Mouse (Mus musculus) CH12F3 (cell line): ENCODE measurements around the gene Maneal.

ENCODE experiments used
- in situ Hi-C: fragments of 300-500 bp; cut with MboI; formaldehyde crosslinking; loops from 2 replicates; pipeline ENCODE4 v1.14.3; 2020; ENCODE audit warnings: low sequenced_read_pairs

The Maneal gene

DNA sequence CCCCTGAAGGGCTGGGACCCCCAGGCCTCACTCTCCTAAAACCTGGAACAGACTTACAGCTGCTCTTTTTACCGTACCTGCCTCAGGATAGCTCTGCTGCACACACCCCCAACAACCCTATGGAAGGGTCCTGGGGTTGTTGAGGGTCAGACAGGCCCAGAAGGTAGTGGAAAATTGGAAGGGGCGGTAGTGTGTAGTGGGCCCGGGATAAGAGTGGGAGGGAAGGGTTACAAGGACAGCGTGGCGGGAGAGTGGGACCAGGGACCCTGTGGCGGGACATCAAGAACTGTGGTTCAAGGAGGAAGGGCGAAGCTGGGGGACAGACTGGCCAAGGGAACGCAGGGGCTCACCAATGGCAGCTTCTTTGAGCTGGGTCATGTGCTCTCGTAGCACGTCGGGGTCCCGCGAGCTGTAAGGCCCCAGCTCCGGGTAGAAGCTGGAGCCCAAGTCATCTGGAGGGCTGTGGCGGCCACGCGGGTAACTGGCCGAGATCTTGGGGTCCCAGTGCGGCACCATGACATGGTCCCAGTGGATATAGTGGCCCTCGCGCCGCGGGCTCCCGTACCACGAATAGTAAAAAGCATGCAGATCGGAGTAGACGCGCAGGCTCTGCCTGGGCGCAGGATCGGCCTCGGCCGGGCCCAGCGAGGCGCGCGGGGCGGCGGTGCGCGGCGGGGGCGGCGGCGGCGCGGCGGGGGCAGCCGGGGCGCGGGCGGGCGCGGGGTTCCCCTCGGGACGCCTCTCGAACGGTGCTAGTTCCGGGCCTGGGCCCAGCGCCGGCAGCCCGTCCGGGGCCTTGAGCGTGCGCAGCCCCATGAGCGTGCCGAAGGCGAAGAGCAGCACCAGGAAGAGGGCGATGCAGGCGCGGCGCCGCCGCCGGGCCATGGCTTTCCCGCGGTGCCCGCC is at the start of gene Maneal:
Gene Maneal, minus strand, starts transcription at position 889 of the 906 bp plus-strand sequence.
- in situ Hi-C loops, result no loop called here

DNA sequence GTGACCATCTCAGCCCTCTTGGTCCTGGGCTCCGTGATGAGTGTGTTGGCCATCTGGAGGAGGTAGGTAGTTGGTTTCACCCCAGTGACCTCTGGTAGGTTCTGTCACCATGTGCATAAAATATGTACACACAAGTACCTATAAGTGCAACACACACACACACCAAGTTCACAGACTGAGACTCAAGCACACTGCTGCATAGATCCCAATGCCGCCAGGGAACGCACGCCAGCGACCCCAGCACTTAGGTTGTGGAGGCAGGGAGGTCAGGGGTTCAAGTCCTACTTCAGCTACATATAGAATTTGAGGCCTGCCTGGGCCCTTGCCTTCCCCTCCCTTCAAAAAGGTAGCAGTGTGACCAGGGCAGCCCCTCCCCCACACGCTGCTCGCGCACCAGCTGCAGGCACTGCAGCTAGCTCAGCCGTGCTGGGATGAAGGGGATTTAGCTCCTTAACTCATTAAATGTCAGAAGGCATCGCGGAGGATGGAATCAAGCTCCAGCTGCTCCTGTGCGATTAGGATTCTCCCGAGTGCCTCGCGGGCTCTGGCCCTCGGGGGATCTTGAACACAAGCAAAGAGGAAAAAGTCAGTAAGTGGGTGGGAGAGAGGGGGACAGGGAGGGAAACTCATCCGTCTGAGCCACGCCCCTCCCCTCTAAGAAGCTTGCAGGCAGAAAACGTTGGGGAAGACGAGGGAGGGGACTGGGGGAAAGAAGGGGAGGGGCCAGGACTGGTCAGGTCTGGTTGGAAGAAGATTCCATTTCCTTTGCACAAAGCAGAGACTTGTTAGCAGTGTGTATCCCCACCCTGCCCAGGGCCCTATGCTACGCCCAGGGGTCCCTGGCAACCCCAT is 44.2 kb upstream of the Maneal start:
- in situ Hi-C loops, result no loop called here

DNA sequence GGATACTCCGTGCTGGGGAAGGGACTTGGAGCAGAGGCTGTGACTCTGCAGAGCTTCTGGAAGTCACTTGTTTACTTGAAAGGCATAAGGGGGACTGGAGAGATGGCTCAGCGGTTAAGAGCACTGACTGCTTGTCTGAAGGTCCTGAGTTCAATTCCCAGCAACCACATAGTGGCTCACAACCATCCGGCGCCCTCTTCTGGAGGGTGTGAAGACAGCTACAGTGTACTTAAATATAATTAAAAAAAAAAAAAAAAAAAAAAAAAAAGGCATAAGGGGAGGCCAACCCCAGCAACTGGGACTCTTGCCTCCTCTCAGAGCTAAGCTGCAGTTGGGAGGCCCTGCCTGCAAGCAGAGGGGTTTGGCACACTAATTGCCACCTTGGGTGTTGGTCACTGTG is 43.4 kb upstream of the Maneal start:
- in situ Hi-C loops, result no loop called here

DNA sequence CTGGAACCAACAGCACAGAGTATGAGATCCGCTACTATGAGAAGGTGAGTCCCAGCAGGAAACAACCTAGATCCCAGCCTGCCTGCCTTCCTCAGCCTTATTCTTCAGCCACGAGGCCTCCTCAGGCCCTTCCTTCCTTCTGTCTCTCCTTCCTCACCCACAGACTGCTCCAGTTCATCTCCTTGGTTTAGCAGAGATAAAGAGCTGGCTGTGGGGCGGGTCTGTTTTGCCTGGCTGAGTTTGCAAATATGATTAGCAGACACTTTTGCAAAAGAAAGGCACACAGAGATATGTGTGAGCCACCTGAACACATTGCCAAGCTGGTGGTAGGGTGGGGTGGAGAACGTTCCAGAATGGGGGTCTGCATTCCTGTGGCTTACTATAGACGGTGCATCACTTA is 37.9 kb upstream of the Maneal start:
- in situ Hi-C loops, result no loop called here

DNA sequence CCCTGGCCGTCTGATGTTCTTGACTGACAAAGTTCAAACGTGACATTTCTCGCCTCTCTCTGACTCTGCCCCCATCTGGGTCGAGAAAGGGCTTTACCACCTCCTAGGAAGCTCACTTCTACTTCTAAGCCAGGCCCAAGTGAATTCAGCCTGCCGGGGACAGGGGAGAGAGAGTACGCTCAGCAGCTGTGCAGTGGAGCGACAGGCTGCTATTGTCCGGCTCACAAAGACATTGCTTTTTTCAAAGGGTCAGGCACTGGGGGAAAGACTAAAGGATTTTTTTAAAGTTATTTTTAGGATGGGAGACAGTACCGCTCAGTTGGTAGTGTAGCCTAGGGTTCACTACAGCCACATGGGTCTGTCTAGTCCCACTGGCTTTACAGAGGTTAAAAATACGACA is 36.5 kb upstream of the Maneal start:
- in situ Hi-C loops, result no loop called here

DNA sequence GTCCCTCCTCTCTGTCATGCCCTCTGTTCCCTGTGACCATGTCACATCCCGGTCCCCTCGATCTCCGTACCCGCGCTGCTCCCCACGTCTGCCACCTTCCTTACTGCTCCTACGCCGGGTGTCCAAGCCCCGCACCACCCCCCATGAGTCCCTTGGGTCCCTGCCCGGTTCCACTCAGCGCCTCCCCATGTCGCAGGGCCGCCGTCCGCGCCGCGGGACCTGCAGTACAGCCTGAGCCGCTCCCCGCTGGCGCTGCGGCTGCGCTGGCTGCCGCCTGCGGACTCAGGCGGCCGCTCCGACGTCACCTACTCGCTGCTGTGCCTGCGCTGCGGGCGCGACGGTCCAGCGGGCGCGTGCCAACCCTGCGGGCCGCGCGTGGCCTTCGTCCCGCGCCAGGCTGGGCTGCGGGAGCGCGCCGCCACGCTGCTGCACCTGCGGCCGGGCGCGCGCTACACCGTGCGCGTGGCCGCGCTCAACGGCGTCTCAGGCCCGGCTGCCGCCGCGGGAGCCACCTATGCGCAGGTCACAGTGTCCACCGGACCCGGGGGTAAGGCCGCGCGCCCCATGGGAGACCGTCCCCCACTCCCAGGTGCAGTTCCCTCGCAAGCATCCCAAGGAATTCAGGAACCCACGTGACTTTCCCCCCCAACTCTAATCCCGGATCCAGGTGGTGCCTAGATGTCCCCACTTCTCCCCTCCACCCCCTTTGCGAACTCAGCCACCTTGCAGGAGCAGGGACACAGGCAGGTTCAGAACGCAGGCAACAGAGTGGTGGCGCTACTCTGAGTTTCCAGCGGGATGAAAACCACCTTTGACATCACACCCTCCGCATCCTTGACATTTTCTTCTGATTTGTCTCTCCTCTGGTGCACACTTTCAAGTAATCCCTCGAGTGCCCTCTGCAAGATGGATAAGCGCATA is 32.8 kb upstream of the Maneal start:
- in situ Hi-C loops, result no loop called here

DNA sequence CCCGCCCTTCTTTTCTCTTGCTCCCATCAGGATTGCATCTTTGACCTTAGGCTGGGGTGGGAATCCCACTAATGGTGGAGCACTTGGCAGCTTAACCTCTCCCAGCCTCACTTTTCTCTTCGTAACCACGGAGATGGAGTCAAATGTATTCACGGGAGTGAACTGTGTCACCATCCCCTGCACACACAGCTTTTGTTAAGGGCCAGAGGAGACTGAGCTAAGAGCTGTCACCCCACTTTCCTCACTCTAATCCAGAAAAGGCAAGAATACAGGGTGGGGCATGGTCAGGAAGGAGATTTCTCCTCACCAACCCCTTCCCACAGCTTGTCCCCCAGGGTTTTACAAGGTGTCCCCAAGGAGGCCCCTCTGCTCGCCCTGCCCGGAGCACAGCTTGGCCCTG is 31.8 kb upstream of the Maneal start:
- in situ Hi-C loops, result no loop called here

DNA sequence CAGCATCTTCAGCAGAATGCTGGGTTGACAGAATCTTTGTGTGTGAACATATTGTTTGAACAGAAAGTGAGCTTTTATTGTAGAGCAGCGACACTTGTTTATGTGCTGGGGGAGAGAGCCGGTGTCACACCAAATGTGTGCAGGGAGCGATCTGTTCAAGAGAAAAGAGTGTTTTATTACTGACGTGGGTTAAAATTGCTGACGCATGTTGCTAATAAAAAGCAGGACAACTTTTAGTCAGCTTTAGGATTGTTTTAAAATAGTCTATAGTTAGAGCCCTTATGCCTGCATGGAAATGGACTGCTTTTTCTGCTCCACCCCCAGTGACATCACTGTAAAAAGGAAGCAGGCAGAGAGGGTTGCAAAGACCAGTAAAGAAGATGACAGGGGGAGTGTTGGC is 28.9 kb upstream of the Maneal start:
- in situ Hi-C loops, result no loop called here

DNA sequence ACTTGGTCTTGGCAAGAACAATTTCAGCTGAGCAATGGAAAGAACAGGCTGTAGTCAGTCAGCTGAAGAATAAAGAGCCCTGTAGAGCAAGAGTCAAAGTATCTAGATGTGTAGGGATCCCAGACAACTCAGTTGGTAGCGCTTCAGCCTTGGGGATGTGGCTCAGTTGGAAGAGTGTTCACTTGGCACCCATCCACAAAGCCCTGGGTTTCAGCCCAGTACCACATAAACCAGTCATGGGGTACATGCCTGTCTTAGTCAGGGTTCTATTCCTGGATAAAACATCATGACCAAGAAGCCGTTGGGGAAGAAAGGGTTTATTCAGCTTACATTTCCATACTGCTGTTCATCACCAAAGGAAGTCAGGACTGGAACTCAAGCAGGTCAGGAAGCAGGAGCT is 28.0 kb upstream of the Maneal start:
- in situ Hi-C loops, result no loop called here

DNA sequence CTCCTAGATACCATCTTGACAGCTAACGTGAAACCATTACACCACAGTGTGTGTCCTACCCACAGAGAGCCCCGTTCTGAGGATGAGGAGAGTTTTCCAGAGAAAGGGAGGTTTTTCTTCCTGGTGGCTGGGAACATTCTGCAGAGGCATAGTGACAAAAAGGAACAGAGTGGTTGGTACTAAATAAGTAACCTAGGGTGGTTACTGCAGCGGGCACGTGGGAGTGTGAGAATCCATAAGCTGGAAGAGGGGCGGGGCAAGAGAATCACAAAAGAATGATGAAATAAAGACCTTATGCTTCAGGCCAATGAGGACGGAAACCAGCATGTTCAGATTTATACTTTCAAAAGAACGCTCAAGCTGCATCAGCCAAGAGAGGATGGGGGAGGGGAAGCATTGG is 26.7 kb upstream of the Maneal start:
- in situ Hi-C loops, result no loop called here

DNA sequence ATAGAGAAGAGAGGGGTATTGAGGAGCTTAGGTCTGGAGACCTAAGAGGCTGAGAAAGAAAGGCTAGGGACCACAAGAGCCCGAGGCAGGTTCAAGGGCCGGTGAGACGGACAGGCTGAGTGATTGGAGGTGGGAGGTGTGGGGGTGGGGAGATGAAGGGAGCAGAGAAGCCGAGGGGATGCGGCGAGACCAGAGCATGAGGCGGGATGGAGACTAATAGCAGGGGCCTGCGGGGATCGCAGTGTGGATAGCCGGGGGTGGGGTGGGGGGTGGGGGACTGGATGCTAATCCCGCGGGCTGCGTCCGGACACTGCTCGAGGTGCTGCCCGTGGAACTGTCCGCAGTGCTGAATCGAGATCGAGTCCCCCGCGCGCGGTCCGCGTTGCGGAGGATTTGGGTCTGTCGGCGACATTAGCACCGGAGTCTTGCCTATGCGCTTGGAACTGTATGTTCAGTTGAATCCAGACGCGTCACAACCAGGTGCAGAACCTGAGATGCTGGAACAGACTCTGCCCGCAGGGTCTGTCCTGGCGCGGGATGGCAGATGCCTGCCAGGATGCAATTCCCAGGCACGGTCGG is 20.3 kb upstream of the Maneal start:
- in situ Hi-C loops, result no loop called here

DNA sequence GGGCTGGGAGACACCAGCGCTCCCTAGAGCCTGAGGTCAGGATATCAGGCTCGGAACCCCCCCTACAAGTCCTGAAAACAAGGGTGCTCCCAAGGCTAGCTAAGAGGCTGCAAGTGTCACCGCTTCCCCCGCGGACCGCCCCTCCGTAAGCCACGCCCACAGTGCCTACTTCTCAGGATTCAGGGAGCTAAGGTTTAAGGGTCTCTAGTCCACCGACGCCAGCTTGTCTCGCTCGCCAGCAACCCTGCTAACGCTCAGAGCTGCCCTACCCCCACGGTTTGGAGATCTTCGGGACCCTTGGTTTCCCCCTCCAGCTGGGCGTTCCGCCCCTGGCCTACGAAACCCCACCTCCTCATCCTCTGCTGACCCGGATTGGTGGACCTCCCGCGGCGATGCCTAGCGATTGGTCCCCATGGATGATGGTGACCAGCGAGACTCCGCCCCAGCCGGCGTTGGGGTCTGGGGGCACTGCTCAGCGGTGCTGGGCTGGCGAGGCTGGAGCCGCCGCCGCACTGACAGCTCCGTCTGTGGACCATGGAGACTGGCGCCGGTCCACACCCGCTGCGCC is 19.5 kb upstream of the Maneal start:
- in situ Hi-C loops, result no loop called here

DNA sequence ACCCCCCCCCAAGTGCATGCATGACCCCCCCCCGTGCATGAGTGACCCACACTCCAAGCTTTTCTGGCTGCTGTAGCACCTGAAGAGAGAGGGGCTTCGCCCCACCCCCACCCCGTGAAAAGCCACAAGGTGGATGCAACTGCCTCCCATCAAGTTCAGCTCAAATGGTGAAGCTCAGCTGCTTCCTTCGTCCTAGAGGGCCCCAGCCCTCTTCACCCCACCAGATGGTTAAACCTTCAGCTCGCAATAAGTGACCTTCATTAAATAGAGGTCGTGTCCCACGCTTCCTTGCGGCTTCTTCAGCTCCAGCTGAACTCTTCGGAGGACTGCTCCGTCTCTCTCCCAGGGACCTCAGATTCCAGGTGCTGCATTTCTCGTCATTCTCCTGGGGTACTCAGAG is 18.6 kb upstream of the Maneal start, which contains the start of gene Epha10:
Gene Epha10, plus strand, starts transcription at position 301 of the 400 bp plus-strand sequence.
- in situ Hi-C loops, result no loop called here

DNA sequence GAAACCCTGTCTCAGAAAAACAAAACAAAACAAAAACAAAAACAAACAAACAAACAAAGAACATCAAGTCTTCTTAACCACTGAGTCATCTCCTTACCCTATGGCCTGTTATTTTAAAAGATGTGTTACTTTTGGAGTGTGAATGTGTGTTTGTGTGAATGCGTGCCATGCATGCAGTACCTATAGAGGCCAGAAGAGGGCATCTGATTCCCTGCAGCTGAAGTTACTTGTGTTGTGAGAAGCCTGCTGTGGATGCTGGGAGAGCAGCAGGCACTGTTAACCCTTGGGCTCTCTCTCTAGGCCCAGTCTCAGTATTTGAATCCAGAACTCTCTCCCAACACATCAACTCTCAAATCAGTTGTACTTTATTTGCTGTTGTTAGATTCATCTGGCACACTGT is 10.7 kb upstream of the Maneal start:
- in situ Hi-C loops, result no loop called here

DNA sequence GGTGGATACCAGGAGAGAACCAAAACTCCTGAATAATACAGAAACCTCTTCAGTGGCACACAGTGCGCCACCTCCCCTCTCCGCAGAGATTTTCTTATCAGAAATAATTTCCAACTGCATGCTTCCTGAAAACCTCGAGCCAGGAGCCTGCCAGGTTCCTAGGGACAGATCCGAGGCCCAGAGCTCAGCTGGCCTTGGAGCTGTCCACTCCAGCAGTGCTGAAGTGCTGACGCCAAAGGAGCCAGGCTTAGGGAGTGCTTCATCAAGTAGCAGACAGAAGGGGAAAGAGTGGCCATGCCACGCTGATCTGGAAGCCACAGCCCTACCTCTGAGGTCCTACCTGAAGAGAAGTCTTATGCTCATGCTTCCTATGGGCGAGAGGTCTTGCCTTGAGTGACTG is 1.5 kb downstream of the Maneal start:
- in situ Hi-C loops, result no loop called here

DNA sequence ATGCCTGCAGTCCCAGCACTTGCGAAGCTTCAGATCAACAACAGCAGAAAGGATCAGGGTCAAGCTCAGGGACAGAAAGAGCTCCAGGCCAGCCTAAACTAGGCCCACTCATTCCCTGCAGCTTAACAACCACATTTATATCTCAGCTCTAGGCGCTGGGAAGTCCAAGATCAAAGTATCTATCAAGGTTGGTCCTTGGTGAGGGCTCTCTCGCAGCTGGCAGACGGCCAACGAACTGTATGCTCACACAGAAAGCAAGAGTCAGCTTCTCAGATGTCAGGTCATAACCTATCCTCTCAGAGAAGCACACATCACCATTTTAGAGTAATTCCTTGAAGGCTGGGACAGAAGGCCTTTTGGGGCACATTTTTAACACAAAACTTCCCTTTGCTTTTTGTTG is 3.6 kb downstream of the Maneal start:
- in situ Hi-C loops, result no loop called here

DNA sequence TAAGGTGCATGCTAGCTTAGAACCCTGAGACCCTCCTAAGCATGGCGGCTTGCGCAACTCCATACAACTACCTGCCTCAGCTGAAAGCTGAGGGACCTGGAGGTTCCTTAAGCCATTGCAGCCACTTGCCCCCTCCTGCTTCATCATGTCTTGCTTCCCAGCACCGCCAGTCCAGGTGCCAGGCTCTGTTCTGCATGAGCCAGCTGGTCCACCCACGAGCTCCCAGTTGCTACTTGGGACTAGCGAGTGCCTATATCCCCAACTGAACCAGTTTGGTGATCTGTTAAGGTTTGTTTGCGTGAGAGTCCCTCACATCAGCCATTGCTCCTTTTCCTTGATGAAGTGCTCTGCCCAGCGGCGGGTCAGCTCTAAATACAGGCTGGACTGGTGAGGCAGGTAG is 5.7 kb downstream of the Maneal start:
- in situ Hi-C loops, result no loop called here

DNA sequence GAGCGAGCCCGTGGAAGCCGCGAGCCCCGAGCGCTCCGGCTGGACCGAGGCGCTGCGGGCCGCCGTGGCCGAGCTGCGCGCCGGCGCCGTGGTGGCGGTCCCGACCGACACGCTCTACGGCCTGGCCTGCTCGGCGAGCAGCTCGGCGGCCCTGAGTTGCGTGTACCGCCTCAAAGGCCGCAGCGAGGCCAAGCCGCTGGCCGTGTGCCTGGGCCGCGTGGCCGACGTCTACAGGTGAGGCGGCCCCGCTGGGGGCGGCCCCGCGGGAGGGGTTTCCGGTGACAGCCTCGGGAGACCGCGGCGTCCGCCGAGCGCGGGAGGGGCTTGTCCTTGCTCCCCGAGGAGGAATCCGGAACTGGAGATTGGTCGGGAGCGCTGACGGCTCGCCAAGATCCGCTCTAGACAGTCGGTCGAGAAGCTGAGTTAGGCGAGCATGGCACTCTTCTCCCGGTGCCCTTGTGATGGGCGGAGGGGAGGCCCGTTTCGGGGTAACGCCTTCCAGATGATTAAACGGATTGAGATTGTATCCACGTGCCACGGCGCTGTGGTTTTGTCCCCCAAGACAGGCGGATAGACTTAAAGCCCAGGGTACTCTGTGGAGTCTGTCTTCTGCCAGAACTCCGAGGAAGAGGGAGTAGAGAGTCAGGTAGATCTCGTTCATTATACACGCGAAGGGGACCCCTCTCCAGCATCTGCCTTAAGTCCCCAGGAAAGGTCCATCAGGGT is 10.9 kb downstream of the Maneal start, which contains the start of gene 1110065P20Rik:
Gene 1110065P20Rik, minus strand, starts transcription at position 264 of the 726 bp plus-strand sequence.
- in situ Hi-C loops, result no loop called here

DNA sequence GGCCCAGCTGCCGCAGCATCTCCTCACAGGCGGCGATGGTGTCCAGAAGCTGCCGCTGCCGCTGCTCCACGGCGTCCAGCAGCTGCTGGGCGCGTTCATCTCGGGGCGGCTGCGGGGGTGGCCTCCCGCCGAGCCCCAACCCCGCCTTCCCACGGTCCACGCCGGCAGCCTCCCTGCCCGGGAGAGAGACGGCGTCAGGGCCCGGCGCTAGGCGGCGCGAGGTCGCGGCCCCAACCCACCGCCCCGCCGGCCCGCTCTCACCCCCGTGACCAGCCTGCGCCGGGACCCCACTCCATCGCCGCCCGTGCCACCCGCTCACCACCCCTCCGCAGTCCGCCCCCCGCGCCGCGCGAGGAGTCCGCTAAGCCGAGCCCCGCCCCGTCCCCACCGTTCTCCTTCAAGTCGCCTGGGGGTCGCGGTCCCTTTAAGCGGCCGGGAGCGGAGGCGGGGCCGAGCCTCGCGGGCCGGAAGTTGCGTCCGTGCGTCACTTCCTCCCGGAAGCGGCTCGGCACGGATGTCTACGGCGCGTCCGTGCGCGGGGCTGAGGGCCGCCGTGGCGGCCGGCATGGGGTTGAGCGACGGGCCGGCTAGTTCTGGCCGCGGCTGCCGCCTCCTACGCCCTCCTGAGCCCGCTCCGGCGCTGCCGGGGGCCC is 11.6 kb downstream of the Maneal start, which contains the start of gene Yrdc:
Gene Yrdc, plus strand, starts transcription at position 419 of the 653 bp plus-strand sequence.
- in situ Hi-C loops, result no loop called here
